Mouse (Mus musculus): ENCODE results near the gene Nlrp3.
"Not testable (repeated sequence)": the region's sequence is repeated elsewhere in the genome, so short reads cannot be mapped to it uniquely, and the experiment has no call there.

The Nlrp3 gene

GRCm38 (mm10) chr11:59537218-59538130 is 3.9 kb upstream of the Nlrp3 start:
- peak; percentile 16 to 20 for DNase-seq

GRCm38 (mm10) chr11:59538387-59538786 is 3.0 kb upstream of the Nlrp3 start:
- peak; percentile 7 to 19 for DNase-seq

- DNase-seq: no peak
Measured at GRCm38 (mm10) chr11:59540123-59540522, 1.2 kb upstream of the Nlrp3 start.

GRCm38 (mm10) chr11:59542442-59542841 is 1.1 kb downstream of the Nlrp3 start:
- no peak for DNase-seq

DNA sequence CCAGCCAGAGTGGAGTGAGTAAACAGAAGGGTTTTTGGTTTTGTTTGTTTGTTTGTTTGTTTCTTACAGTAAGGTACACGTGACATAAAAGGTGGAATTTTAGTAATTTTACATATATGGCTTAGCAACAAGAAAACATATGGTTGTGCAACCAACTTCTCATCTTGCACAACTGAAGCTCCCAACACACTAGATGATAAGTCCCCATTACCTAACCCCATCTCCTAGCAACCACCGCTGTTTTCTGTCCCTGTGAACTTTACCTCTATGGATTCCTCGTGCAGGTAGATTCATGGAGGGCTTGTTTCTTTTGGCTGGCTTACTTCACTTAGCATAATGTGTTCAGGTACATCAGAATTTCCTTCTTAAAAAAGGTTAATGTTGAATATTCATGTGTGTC is 2.0 kb downstream of the Nlrp3 start:
- DNase-seq: no peak

- no peak for DNase-seq
Measured at GRCm38 (mm10) chr11:59544005-59544404, 2.6 kb downstream of the Nlrp3 start.

- DNase-seq: no peak
Measured at GRCm38 (mm10) chr11:59554127-59554526, 12.8 kb downstream of the Nlrp3 start.

GRCm38 (mm10) chr11:59554535-59554934 is 13.2 kb downstream of the Nlrp3 start:
- DNase-seq: no peak

DNA sequence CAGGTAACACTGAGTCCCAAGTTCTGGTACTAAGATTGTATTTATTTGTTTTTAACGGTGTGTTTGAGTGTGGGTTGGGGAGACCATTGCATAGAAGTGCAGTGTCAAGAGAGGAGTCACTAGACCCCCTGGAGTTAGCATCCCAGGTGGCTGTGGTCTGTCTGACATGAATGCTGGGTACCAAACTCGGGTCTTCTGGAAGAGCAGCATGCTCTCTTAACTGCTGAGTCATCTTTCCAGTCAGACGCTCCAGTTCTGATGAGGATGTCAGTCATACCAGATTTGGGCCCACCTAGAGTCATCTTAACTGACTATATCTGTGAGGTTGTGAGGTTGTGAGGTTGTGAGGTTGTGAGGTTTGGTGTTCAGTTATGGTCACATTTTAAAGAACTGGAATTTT is 19.5 kb downstream of the Nlrp3 start:
- DNase-seq: no peak

- DNase-seq: no peak
Measured at GRCm38 (mm10) chr11:59562336-59562735, 21.0 kb downstream of the Nlrp3 start.

- no peak for DNase-seq
Measured at GRCm38 (mm10) chr11:59562837-59563236, 21.5 kb downstream of the Nlrp3 start.

DNA sequence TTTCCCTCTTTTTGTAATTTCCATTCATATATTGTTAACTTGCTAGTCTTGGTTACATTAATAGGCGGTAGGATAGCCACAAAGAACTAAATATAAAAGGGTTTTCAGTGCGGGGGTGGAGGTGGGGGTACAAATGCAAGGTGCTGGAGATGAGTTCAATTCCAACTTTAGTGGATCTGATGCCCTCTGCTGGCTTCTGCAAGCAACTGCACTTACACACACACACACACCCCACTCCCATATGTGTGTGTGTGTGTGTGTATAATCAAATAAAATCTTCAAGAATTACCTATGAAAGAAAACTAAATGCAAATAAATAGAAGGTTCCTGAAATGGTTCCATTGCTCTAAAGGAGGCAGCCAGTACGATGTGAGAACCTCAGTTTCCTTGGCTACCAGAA is 27.9 kb downstream of the Nlrp3 start:
- peak in 1 of 2 experiments; percentile 11 for DNase-seq

DNA sequence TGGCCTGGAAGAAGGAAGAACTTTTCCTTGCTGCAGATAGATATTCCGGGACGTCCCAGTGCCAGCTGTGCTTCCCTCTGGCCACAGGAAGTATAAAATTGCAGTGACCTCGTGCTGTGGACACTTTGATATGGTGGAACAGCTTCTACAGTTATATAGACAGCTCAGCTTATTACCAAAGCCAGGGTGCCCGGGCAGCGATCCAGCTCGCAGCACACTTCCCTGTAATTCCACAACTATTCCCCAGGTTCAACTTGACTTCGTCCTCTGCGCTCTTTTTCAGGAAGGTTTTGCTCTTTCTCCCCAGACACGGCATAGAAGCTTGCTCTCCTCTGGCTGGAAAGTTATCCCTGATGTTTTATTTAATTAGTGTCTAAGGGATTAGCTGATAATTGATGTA is 34.4 kb downstream of the Nlrp3 start:
- no peak for DNase-seq

DNA sequence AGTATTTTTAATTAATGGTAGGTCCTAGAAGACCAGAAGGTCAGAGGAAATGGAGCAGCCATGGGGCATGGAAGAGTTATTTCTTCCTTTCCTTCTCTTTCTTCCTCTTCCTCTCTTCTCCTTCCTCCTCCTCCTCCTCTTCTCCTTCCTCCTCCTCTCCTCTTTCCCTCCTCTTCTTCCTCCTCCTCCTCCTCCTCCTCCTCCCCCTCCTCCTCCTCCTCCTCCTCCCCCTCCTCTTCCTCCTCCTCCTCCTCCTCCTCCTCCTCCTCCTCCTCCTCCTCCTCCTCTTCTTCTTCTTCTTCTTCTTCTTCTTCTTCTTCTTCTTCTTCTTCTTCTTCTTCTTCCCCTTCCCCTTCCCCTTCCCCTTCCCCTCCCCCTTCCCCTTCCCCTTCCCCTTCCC is 34.8 kb downstream of the Nlrp3 start, which contains the start of gene Olfr222:
TSS of gene Olfr222 (minus strand) at position 101 of the 400 bp plus-strand sequence.
- DNase-seq: not testable (repeated sequence)

GRCm38 (mm10) chr11:59584539-59584938 is 43.2 kb downstream of the Nlrp3 start:
- DNase-seq: no peak

DNA sequence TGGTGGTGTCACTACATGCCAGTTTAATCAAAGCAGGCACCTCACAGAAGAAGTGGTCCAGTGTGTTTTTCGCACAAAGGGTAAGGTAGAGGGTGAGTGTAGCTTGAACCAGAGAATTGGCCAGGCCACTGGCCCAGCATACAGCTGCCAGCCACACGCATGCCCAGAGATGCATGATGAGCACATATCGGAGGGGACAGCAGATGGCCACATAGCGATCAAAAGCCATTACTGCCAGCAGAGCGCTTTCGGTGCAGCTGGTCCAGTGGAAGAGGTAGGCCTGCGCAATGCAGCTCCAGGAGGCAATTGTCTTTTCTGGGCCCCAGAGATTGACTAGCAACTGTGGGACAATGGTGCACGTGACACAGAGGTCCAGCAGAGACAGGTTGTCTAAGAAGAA is 48.1 kb downstream of the Nlrp3 start:
- no peak for DNase-seq

GRCm38 (mm10) chr11:59593189-59593588 is 51.8 kb downstream of the Nlrp3 start, which contains the start of gene Olfr223:
Gene Olfr223 (minus strand): TSS chr11:59593289.
- DNase-seq: no peak

- no peak for DNase-seq
Measured at GRCm38 (mm10) chr11:59596091-59596490, 54.7 kb downstream of the Nlrp3 start.

DNA sequence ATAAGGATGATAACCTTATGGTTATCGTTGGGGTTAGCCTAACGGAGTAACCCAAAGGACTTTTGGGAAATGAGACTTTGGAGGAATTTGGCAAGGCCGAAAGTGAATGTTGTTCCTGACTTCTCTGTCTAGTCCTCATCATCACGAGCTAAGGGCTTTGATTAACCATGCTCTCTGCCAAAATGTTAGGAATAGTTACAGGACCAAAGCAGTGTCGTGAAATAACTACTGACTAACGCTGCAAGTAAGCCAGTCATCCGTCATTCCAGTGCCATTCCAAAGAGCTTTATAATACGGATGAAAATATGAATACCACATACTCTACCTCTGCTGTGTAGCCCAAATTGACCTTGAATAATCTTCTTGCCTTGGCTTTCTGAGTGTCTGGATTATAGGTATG is 55.6 kb downstream of the Nlrp3 start:
- DNase-seq: no peak

GRCm38 (mm10) chr11:59599211-59599610 is 57.8 kb downstream of the Nlrp3 start:
- no peak for DNase-seq

DNA sequence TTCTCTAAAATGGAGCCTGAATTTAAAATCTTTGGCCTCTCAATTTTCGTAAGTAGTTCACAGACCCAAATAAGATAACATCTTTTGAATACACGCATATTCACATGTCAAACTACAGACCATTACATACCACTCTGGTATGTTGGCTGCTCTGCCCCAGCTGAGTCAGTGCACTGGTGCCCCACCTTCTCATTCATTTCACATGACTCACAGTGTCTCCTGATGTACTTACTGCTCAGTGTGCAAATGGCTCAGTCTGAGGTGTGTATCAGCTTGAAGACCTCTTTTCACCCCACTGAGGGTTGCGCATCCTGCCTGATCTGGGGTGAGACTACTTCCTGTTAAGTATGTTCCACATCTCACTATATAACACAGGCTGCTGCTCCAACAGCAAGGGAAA is 59.5 kb downstream of the Nlrp3 start:
- no peak for DNase-seq

GRCm38 (mm10) chr11:59602287-59602686 is 60.9 kb downstream of the Nlrp3 start:
- DNase-seq: no peak

DNA sequence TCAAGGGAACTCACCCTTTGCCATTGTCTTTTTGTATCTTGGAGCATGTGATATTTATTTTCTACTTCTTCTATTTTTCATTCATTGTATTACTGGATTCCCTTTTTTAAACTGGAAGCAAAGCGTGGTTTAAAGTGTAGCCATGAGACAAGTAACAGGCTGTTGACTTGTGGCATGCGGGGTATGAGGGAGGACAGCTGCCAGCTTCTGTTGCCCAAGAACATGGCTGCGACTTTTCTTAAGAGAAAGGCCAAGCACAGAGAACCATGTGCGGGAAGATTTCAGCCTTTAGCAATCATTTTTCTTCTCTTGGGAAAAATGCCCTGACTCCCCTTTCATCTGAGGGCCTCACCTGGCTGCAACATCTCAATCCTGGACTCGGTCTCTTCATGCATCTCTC is 70.3 kb downstream of the Nlrp3 start:
- DNase-seq: no peak

DNA sequence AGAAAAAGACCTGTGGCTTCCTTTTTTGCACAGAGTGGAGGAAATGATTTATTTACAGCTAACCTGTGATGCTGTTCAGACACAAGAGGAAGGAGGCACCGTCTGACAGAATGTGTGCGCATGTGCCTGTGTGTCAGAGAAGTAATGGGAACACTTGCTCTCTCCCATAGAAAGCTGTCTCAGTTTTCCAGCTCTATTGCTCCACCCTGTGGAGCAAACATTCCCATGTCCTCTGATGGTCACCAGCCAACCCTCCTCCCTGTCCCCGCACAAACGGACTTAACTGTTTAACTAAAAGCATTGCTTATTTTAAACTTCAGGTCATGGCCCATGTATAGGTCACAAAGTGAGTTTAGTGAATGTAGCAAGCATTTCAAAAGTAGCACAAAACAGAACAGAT is 72.8 kb downstream of the Nlrp3 start:
- peak; percentile 25 to 41 for DNase-seq
